Mouse (Mus musculus) cerebellum, adult 9-11 months (tissue): ENCODE results near the gene Lrrn4.

ENCODE experiments used
- DNase-seq: peaks from one replicate; pipeline ENCODE4 v3.0.0; 2022

Lrrn4 gene

DNA sequence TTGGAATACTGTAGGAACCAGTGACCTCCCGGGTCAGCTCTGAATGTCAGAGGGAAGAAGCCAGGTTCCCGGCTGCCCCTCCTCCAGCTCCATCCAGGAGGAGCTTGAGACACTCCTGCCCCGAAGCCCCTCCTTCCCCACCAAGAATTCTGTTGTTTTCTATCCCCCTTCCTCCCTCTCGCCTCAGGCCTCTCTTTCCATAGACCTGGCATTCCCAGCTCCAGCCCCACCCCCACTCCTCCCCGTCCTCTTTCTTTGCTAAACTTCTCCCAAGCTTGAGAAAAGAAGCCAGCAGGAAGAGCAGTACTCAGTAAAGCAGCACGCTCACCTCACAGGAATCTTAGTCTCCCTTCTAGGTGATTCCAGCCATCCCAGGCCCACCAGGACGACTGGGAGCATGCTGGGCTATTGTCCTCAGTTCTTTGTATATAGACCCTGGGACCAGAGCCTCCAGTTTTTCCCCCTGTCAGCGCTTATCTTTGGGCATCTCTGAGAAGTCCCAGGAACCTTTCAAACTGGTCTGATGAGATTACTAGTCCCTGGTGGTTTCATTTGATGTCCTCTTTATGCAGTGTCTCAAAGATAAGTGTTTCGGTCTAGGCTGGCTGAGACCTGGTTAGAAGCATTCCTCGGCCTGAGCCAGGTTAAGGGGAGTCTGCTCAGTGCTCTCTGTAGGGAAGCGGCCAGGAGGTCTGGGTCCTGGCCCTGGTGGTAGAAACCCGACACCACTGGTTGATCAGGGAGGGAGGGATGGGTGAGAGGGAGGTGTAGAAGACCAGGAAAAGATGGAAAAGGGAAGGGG lies at the start of gene Lrrn4:
Gene Lrrn4 (minus strand): TSS at position 48 of the 802 bp plus-strand sequence.
- no peak for DNase-seq

- no peak for DNase-seq
Observed at GRCm38 (mm10) chr2:132928999-132929398, 48.3 kb upstream of the Lrrn4 start.

- no peak for DNase-seq
Observed at GRCm38 (mm10) chr2:132927871-132928270, 47.2 kb upstream of the Lrrn4 start.

DNA sequence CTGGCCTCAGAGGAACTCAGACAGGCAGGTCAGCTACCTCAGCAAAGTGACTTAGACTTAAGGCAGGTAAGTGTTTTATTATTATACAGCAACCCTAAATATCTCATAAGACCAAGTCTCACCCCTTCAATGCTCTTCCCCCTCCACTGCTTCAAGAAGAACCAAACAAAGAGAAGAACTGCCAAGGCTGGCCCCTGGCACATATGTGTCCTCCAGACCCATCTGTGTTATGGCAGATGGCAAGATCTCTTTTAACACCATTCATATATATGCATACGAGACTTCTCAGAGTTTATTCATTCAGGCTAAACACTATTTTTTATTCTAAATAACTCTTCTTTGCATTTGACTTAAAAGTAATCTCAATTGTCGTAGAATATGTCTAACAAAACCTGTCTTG lies 46.6 kb upstream of the Lrrn4 start:
- no peak for DNase-seq

GRCm38 (mm10) chr2:132923290-132924085 lies 42.8 kb upstream of the Lrrn4 start:
- DNase-seq = no peak

GRCm38 (mm10) chr2:132922076-132922873 lies 41.6 kb upstream of the Lrrn4 start:
- no peak for DNase-seq

DNA sequence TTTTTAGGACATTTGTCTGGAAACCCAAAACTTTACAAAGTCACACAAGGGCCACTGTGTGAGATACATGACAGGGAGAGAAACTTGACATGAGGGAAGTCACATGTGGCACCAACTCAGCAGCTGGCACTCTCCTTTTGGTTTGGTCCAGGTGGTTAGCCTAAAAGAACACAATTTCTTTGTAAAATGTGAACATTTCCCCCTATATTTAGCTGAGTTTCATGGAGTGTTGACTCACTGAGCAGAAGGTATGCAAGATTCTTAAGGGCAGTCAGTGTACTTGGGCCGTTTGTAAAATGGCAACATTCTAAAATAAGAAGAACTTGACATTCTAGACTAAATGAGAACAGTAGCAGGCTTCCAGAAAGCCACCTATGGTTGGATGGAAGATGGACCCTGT lies 34.1 kb upstream of the Lrrn4 start:
- DNase-seq = no peak

DNA sequence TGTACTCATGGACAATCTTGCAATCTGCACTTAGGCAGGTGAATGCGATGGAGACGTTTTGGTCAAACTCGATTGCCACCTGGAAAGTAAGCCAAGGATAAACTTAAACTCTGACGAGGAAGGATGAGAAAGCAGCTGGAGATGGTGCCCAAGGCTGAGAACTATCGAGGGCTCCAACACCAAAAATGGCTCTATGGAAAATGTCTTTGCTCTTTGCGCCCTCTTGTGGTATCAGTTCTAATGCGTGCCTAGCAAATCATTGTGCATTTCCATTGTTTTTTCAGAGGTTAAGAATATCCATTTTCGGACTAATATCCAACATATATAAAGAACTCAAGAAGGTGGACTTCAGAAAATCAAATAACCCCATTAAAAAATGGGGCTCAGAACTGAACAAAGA lies 26.1 kb upstream of the Lrrn4 start:
- peak; percentile 22 for DNase-seq

- no peak for DNase-seq
Observed at GRCm38 (mm10) chr2:132904961-132905360, 24.3 kb upstream of the Lrrn4 start.

DNA sequence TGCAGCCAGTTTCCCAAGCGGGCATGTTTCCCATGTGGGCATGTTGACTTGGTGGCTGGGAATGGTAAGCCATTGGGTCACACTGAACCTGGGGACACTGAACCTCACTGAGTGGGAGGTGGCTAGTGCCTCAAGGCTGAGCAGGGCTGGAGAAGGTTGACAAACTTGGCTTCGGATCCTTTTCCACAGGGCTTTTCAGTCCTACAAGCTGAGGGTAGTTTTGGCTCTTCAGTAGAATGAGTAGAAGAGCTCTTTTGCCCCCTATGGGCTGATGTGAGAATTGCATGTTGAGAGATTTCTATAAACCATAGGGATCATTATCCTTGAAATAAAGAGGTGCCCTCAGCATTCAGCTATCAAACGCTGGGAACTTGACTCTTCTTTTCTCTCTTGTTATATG lies 22.8 kb upstream of the Lrrn4 start:
- DNase-seq = peak; percentile 46

DNA sequence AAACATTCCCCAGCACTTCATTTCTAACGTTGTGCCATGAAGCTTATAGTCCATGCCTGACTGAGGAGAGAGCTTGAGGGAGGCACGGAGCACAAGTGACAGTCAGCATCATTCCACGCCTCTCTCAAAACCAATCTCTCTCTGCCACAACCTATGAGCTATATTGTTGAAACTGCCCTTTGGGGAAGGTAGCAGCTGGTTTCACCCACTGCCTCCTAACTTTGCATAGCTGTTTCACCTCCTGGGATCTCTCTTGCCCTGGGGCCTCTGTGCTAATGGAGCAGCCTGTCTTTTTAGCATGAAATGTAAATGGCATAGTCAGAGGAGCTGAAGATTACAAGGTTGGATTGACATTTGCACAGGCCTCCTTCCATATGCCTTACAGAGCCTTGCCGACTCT lies 21.4 kb upstream of the Lrrn4 start:
- DNase-seq = no peak

- DNase-seq = no peak
Observed at GRCm38 (mm10) chr2:132901636-132902035, 20.9 kb upstream of the Lrrn4 start.

DNA sequence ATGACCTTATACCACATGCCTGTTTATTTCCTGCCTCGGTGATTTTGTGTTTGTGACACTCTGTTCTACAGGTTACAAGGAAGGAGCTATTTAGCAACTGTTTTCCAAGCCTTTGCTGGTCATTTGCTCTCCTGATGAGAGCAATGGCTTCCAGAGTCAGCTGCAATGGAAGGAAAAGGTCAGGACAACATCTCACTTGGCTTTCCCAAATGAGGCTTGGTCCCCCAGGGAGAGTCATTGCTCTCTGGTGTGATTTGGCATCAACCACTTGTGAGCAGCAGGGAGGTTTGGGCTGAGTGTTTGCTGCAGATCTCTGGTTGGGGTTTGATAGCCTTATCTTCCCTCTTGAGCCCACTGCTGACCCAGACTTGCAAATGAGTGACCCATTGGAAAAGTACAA lies 19.9 kb upstream of the Lrrn4 start:
- no peak for DNase-seq

- no peak for DNase-seq
Observed at GRCm38 (mm10) chr2:132898211-132898610, 17.5 kb upstream of the Lrrn4 start.

GRCm38 (mm10) chr2:132893826-132894225 lies 13.1 kb upstream of the Lrrn4 start:
- no peak for DNase-seq

- DNase-seq = no peak
Observed at GRCm38 (mm10) chr2:132885312-132885711, 4.6 kb upstream of the Lrrn4 start.

DNA sequence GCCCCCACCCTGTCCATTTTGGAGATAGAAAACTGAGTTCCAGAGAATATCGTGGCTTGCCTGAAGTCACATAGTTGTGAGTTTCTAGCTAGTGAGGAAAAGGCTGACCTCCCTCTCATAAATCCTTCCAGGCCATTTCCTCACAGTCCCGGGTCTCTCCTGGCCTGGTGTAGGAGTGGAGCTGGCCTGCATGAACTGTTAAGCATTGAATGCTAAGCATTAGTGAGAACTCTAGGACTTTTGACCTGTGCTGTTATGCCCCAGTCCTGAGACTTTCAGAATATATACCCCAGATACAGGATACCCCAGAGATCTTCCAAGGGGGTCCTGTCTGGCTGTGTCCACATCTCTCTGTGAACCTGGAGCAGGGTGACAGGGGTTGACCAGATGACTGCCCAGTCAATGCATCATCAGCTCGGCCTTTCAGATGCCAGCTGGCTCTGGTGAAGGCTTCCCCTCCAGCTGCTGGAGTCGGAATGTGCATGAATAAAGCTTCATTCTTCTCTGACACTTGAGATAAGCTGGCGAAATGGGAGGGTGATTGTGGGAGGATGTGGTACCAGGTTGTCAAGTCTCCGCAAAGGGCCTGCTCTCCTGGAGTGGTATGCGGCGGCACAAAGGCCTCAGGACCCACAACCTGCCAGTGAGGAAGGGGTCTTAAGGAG lies 3.7 kb upstream of the Lrrn4 start:
- DNase-seq = no peak

DNA sequence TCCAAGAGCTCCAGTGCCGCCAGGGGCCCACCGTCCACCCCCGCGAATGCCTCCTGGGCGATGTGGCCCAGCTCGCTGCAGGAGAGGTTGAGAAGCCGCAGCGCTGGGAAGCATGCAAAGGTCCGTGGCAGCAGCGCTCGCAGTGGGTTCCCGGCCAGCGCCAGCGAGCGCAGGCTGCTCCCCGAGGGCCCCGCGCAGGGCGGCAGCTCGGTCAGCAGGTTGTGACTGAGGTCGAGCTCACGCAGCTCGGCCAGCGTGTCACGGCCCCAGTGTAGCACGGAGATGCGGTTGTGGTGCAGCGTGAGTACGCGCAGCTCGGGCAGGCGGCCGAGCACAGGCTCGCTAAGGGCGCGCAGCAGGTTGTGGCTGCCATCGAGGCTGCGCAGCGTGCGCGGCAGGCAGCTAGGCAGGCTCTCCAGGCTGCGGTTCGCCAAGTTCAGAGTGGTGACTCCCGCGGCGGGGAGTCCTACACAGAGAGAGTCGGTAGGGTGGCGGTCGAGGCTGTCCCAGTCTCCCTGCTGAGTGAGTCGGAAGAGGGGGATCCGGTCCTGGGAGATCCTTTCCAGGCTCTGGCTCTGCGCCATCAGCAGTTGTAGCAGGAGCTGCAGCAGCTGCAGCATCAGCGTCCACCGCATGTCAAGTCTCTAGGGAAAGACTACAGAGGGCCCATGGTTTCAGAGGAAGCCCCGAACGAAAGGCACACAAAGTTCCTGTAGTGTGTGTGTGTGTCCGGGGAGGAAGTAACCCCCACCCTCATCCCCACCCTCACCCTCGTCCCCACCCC lies 1.2 kb downstream of the Lrrn4 start:
- DNase-seq = peak; percentile 7

DNA sequence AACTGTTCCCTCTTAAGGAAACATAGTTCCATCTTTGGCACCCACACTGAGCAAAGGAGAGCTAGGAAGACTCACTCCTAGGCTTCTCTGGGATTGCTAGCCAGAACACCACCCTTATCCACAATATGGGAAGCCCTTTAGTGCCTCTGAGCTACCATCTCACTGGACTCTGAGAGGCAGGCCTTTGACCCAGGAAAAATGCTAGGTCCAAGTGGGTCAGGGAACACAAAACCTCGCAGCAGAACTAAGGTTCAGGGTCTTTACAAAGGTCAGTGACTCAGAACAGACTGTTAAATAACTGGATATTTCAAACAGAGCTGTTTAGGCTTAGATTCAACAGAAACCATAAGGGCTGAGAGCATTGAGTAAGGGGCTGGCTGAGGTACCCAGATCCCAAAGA lies 3.7 kb downstream of the Lrrn4 start:
- DNase-seq = no peak

GRCm38 (mm10) chr2:132873657-132874326 lies 6.9 kb downstream of the Lrrn4 start:
- no peak for DNase-seq

DNA sequence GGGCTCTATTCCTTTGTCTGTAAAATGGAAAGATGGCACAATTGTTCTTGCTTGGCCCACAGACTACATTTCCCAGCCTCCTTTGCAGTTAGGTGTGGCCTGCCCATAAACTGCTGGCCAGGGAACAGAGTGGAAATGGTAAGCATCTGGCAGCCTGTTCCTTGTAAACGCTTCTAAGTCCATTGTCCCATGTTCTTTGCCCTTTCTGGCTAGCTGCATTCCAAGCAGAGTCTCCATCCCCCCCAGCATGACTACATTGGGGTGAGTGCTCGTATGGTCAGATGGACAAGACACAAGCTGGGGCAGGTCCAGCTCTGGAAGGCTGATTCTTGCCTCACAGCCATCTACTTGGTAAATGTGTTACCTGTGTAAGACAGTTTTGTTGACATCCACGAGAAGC lies 9.0 kb downstream of the Lrrn4 start:
- no peak for DNase-seq
